In the genomic region with DNA sequence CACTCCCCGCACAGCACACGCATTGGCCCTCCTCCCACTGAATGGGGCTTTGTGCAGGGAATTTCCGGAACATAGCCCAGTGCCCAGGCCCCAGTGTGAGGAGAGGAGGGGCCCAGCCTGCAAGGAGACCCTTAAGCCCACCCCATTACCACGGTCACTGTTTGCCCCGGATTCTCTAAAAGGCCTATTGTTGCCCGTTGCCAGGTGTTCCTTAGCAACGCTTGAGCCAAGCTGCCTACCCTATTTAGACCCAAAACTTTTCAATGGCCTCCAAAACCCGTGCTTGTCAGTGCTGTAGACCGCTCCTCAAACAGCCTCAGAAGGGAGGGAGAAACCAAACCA, we compare ENCODE assay signal across 8 mouse cellular contexts. TPM values are rescaled to one million over a fixed set of nuclear protein-coding genes. Genes with fewer than 3 reads are reported as not detected.
DNase-seq lines count a peak whose midpoint lies in the region; ATAC-seq and TF ChIP-seq lines count a peak whose summit lies in the region.

No protein-coding gene starts in this region.

- no peaks in the 10 kb centered on the region; the same call in 1 of the 2 replicates for H3K27me3 ChIP-seq in cerebellum, adult 2 months (ENCODE audit: control insufficient read depth, insufficient read depth, low read length)
- 0 out of 2 replicates have a peak, but pooled peaks cover 3% of the 10 kb centered on the region for H3K27me3 ChIP-seq in embryonic facial prominence, embryonic 10.5 days (replicated peaks; ENCODE audit: low read depth, poor library complexity, severe bottlenecking)
- H3K27me3 ChIP-seq in intestine, embryonic 16.5 days (replicated peaks; ENCODE audit: control insufficient read depth, insufficient read depth, low read length) = no peaks in the 10 kb centered on the region
- H3K27me3 ChIP-seq in midbrain, embryonic 10.5 days (ENCODE audit: low read depth, poor library complexity, severe bottlenecking) = peaks cover 11% of the 10 kb centered on the region; the same call in 1 of the 2 replicates

- no peak for TF ChIP-seq CTCF in cerebellum, adult 2 months (IDR thresholded peaks at IDR 0.05; ENCODE audit: borderline replicate concordance, insufficient read depth, low read depth, low read length)

- peak; percentile 64 for ATAC-seq in intestine, embryonic 16.5 days
- ATAC-seq in erythroid progenitor cell, adult 5-6 weeks (replicated peaks; ENCODE audit: low FRiP score, poor library complexity, severe bottlenecking) = no peak

- H3K4me1 ChIP-seq in cerebellum, adult 2 months (ENCODE audit: control insufficient read depth, insufficient read depth, low read length) = no peaks in the 10 kb centered on the region
- peaks cover 24% of the 10 kb centered on the region for H3K4me1 ChIP-seq in embryonic facial prominence, embryonic 10.5 days
- H3K4me1 ChIP-seq in intestine, embryonic 16.5 days (ENCODE audit: control insufficient read depth, insufficient read depth, low read length) = no peaks in the 10 kb centered on the region
- peaks cover 50% of the 10 kb centered on the region for H3K4me1 ChIP-seq in midbrain, embryonic 10.5 days

- peak; percentile 14 to 32 for DNase-seq in cerebellum, adult 2 months
- DNase-seq in cerebellum, adult 8-10 months = no peak
- peak; percentile 86 for DNase-seq in embryonic facial prominence, embryonic 10.5 days (ENCODE audit: low spot score)
- DNase-seq in midbrain, embryonic 10.5 days (ENCODE audit: low spot score) = peak; percentile 92
- peak; percentile 2 for DNase-seq in telencephalon, adult 2 months (ENCODE audit: low read depth, low spot score)
- DNase-seq in ovary, postnatal 14 days (ENCODE audit: low spot score) = no peak

- H3K9me3 ChIP-seq in embryonic facial prominence, embryonic 10.5 days = no peaks in the 10 kb centered on the region
- H3K9me3 ChIP-seq in intestine, embryonic 16.5 days (ENCODE audit: control insufficient read depth, low read length) = no peaks in the 10 kb centered on the region
- no peaks in the 10 kb centered on the region; the same call in 1 of the 2 replicates for H3K9me3 ChIP-seq in midbrain, embryonic 10.5 days (replicated peaks)

- H3K4me2 ChIP-seq in intestine, embryonic 16.5 days (ENCODE audit: low read depth, low read length) = no peak overlapping the region

- no peak for TF ChIP-seq POLR2A in cerebellum, adult 2 months (IDR thresholded peaks at IDR 0.05; ENCODE audit: borderline replicate concordance, insufficient read depth, low read length)

- no peak overlapping the region for H3K9ac ChIP-seq in intestine, embryonic 16.5 days (ENCODE audit: low read depth, low read length)

- no peak overlapping the region for H3K4me3 ChIP-seq in cerebellum, adult 2 months (replicated peaks; ENCODE audit: insufficient read depth, low read depth, low read length)
- H3K4me3 ChIP-seq in embryonic facial prominence, embryonic 10.5 days = peak overlapping the region; percentile 39
- H3K4me3 ChIP-seq in intestine, embryonic 16.5 days (ENCODE audit: low read length) = no peak overlapping the region
- peak overlapping the region; percentile 37; the same call in 1 of the 2 replicates for H3K4me3 ChIP-seq in midbrain, embryonic 10.5 days

- WGBS in cerebellum, adult 2 months = 3% methylated on average over 9 of the region's 9 CpGs
- under 1% methylated on average over 9 of the region's 9 CpGs for WGBS in embryonic facial prominence, embryonic 10.5 days
- 4% methylated on average over 9 of the region's 9 CpGs for WGBS in intestine, embryonic 16.5 days
- 0% methylated on average over 9 of the region's 9 CpGs for WGBS in midbrain, embryonic 10.5 days

- H3K27ac ChIP-seq in cerebellum, adult 2 months (ENCODE audit: insufficient read depth, low read length) = no peak overlapping the region
- H3K27ac ChIP-seq in embryonic facial prominence, embryonic 10.5 days (replicated peaks) = peak overlapping the region; percentile 75
- no peak overlapping the region for H3K27ac ChIP-seq in intestine, embryonic 16.5 days (ENCODE audit: low read length)
- peak overlapping the region; percentile 85 for H3K27ac ChIP-seq in midbrain, embryonic 10.5 days (replicated peaks)

- no peaks in the 10 kb centered on the region for H3K36me3 ChIP-seq in embryonic facial prominence, embryonic 10.5 days (replicated peaks)
- H3K36me3 ChIP-seq in intestine, embryonic 16.5 days (ENCODE audit: control insufficient read depth, insufficient read depth, low read length) = no peaks in the 10 kb centered on the region
- no peaks in the 10 kb centered on the region for H3K36me3 ChIP-seq in midbrain, embryonic 10.5 days

RNA-seq across cellular contexts. Expression of gene Ascl1, which starts 45.7 kb away (rescaled TPM):
- polyA plus RNA-seq in cerebellum, adult 2 months (2012; rRNA removed) = 2.4 and 2.6 TPM in 2 replicates
- 4.8 and 5.7 TPM in 2 replicates for polyA plus RNA-seq in embryonic facial prominence, embryonic 10.5 days (2016; fragmentation: Nextera tagmentation; extraction: Ambion mirVana)
- polyA plus RNA-seq in intestine, embryonic 16.5 days (2015; fragmentation: Nextera tagmentation; extraction: Ambion mirVana) = 3.1 and 4.2 TPM in 2 replicates
- polyA plus RNA-seq in midbrain, embryonic 10.5 days (2016; fragmentation: Nextera tagmentation; extraction: Ambion mirVana) = 29.4 and 48.2 TPM in 2 replicates
- total RNA-seq in erythroid progenitor cell, adult 5-6 weeks (2015; ENCODE audit: low replicate concordance) = not detected in 2 replicates
- not detected in 2 replicates for total RNA-seq in erythroid progenitor cell, adult 5-6 weeks (2017; ENCODE audit: low replicate concordance)

Comparison
In these comparisons a context has a peak if more than half of its experiments do, and no peak if none do; other contexts are left out.
1. DNase-seq: peak in cerebellum, adult 2 months (2 of 2), embryonic facial prominence, embryonic 10.5 days (single experiment), midbrain, embryonic 10.5 days (single experiment) and telencephalon, adult 2 months (single experiment); none in cerebellum, adult 8-10 months (single experiment) and ovary, postnatal 14 days (single experiment).
2. H3K27ac ChIP-seq: peak in embryonic facial prominence, embryonic 10.5 days (single experiment) and midbrain, embryonic 10.5 days (single experiment); none in cerebellum, adult 2 months (single experiment) and intestine, embryonic 16.5 days (single experiment).
3. H3K4me3 ChIP-seq: peak in embryonic facial prominence, embryonic 10.5 days (single experiment) and midbrain, embryonic 10.5 days (single experiment); none in cerebellum, adult 2 months (single experiment) and intestine, embryonic 16.5 days (single experiment).